Mouse (Mus musculus) adrenal gland, adult 18-20 months (tissue): ENCODE data around the gene 9530077C05Rik. TPM values are rescaled to one million over a fixed set of nuclear protein-coding genes. Genes with fewer than 3 reads are reported as not detected.
"Not testable (repeated sequence)": the region's sequence is repeated elsewhere in the genome, so short reads cannot be mapped to it uniquely, and the experiment has no call there.

Source experiments
- DNase-seq, 2 experiments: peaks; one replicate each; pipeline ENCODE4 v3.0.0; 2021 to 2022; ENCODE audit warnings: low spot score in 2 of 2
- long read RNA-seq, 2 experiments: library from polyadenylated mRNA; stranded (forward); transcript quantifications; one replicate each; pipeline ENCODE4 v2.0.0; 2021
- total RNA-seq, 2 experiments: library from RNA; stranded (reverse); gene quantifications; 1 replicate in 1 of 2; 2 replicates in 1 of 2; pipeline ENCODE4 v1.2.3; 2021

9530077C05Rik gene
- 1 to 10 TPM; 3.2 to 5.0 TPM for total RNA-seq
- long read RNA-seq, experiment 1, partial matches to known transcripts, result 0 of 1 reads
- long read RNA-seq, experiment 1, other reads (novel, unspliced or antisense), result 1 of 1 reads
- long read RNA-seq, experiment 2, partial matches to known transcripts, result 2 of 18 reads
- long read RNA-seq, experiment 2, other reads (novel, unspliced or antisense), result 13 of 18 reads

DNA sequence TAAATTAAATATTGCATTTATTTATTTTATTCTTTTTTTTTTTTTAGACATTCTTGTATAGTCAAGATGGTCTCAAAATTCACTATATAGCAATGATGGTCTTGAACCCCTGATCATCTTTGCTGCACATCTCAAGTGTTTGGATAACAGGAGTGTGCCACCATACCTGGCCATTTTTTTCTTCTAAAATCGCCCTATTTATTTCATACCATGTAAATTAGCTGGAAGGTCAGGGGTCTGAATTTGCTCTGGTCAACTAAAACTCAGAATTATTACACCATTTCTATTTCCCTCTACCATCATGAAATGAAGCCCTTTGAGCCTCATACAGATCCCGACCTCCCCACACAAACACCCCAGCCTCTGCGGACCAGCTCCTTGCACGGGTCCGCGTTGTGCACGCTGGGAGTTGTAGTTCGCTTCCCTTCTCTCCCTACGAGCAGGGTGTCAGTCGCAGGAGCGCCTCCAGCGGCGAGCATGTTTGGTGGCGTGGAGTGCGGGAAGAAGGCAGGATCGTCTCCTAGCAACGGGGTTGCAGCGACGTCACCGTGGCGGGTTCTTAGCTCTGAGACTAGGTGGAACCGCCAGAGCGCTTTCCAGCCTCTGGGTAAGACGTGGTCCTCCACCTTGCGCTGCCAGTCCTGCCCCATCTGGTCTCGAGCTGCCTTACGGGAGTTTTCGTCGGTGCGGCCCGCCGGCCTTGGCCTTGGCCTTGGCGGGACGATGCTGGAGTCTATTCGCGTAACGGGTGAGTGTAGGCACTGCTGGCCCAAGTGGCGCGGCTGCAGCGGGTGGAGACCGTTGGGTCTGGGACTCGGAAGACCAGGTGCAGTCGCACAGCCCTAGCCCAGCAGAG lies at the start of gene 9530077C05Rik:
Gene 9530077C05Rik (plus strand): TSS at position 512 of the 856 bp plus-strand sequence.
- peak; percentile 88 to 91 for DNase-seq

DNA sequence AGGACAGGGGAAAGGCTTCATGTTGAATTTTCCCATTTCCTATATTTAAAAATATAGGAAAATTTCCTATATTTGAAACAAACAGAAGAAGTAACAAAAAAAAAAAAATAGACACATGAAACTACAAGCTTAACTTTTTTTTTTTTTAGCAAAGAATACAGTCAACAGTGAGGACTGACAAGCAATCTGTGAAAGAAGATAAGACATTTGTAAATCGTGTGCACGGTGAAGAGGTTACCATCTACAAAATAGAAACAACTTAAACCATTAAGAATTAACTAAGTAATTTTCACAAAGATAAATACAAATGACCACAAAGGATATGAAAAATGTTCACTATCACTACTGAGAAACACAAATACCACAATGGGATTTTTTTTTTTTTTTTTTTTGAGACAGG lies 45.1 kb upstream of the 9530077C05Rik start:
- DNase-seq, result no peak

- DNase-seq, result no peak
Observed at GRCm38 (mm10) chr9:22366621-22367020, 44.7 kb upstream of the 9530077C05Rik start.

- no peak for DNase-seq
Observed at GRCm38 (mm10) chr9:22368030-22368429, 43.3 kb upstream of the 9530077C05Rik start.

- no peak for DNase-seq
Observed at GRCm38 (mm10) chr9:22372760-22373159, 38.6 kb upstream of the 9530077C05Rik start.

GRCm38 (mm10) chr9:22376086-22376485 lies 35.2 kb upstream of the 9530077C05Rik start:
- no peak for DNase-seq

GRCm38 (mm10) chr9:22385890-22386289 lies 25.4 kb upstream of the 9530077C05Rik start:
- no peak for DNase-seq

- DNase-seq, result no peak
Observed at GRCm38 (mm10) chr9:22387901-22388300, 23.4 kb upstream of the 9530077C05Rik start.

GRCm38 (mm10) chr9:22388401-22388980 lies 22.8 kb upstream of the 9530077C05Rik start:
- DNase-seq, result no peak

DNA sequence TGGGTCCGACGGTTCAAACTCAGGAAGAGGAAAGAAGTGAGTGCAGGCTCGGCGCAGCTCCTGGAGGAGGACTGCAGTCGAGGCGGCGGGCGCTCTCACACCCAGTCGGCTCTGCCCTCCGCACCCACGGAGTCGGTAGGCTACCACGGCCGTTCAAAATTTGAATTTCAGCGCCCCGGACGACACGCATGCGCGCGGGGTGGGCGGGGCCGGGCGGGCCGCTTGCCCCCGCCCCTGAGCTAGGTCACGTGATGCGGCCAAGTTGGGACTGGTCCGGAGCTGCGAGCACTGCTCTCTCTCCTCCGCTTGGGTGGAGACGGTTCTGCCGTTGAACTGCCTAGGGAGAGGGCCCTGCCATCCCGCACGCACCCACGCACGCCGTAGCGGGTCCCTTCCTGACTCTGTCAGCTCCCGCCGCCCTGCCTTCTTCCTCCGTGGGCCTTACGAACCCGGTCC lies 22.3 kb upstream of the 9530077C05Rik start, which contains the start of gene Anln:
Gene Anln (minus strand): TSS at position 168 of the 456 bp plus-strand sequence.
- peak; percentile 89 to 92 for DNase-seq

GRCm38 (mm10) chr9:22389736-22390245 lies 21.5 kb upstream of the 9530077C05Rik start:
- no peak for DNase-seq

DNA sequence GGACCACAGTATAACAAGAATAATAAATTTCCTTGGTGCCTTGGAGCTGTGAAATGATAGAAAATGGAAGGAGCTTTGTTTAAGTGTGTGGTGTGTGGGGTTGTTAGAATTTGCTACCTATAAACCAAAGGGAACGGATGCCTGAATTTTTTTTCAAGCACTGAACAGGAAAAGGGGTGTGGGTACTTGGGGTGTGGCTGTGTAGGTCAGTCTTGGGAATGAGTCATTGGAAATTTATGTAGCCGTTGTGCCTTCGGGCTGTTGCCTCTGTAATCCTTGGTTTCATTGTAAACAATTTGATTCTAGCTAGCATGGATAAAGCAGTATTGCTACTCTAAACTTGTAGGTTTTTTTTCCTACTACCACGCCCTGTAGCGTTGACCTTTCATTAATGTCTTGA lies 20.9 kb upstream of the 9530077C05Rik start:
- DNase-seq, result no peak

DNA sequence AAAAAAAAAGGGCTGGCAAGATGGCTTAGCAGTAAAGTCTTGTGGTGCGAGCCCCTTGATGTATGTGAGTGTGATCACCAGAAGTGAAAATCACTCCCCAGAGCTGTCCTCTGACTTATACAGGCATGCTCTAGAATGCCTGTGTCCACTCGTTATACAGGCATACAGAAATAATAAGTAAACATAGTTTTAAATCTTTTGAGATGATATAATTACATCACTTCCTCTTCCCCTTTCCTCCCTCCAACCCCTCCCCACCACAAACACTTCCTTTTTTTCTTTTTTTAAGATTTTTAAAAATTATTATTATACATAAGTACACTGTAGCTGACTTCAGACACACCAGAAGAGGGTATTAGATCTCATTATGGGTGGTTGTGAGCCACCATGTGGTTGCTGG lies 16.6 kb upstream of the 9530077C05Rik start:
- DNase-seq, result no peak

DNA sequence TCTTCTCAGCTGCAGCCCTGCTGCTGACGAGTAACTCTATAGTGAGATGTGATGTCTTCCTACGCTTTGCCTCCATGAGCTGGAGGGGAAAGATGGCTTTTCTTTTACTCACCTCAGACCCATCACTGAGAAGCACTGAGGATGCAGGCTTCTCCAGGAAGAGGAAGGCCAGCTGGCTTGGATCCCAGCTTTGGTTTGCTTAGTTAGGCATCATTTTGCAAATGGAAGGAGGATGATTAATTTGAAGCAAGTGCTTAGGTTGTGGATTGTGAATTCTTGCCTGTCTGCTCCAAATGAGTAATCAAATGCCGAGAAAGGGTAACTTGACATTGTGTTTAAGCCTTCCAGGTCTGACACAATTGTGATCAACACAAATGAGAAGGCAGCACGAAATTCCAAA lies 12.3 kb upstream of the 9530077C05Rik start:
- DNase-seq, result no peak

DNA sequence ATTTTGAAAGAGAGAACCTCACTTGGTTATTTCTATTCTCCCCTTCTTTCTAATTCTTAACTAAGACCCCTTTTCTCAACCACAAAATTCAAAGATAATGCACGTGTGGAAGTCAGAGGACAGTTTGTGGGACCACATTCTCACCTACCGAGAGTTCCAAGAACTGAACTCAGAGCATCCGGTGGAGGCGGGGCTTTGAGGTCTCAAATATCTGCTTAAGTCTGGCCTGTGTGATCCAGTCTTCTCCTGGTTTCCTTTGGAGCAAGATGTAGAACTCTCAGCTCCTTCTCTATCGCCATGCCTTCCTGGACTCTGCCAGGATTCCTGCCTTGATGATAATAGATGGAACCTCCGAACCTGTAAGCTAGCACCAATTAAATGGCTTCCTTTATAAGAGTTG lies 9.3 kb upstream of the 9530077C05Rik start:
- no peak for DNase-seq

DNA sequence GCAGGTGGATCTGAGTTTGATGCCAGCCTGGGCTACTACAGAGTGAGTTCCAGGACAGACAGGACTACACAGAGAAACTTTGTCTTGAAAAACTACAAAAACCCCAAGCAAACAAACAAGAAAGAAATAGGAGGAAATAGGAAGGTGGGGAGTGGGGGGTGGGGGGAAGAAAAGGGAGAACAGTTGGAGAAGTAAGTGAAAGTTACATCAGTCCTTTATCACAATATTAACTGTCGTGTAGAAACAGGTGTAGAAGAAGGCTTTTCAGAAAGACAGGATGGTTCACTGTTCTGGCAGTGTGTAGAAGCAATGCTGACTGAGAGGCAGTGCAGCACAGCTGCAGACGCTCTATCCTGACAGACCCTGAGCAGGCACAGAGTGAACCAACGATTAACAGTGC lies 8.3 kb upstream of the 9530077C05Rik start:
- no peak for DNase-seq

DNA sequence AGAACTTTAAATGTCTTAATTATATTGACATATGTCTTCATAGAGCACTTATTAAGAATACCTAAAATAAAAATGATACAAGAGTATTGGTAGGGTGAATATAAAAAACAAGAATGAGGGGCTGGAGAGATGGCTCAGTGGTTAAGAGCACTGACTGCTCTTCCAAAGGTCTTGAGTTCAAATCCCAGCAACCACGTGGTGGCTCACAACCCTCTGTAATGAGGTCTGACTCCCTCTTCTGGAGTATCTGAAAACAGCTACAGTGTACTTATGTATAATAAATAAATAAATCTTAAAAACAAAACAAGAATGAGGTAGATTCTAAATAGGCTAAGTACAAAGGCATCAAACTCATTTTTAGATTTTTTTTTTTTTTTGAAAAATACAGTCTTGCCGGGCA lies 7.8 kb upstream of the 9530077C05Rik start:
- DNase-seq, result not testable (repeated sequence)

- DNase-seq, result no peak
Observed at GRCm38 (mm10) chr9:22405414-22405813, 5.9 kb upstream of the 9530077C05Rik start.

GRCm38 (mm10) chr9:22407633-22408032 lies 3.7 kb upstream of the 9530077C05Rik start:
- DNase-seq, result not testable (repeated sequence)

- DNase-seq, result not testable (repeated sequence)
Observed at GRCm38 (mm10) chr9:22408344-22408743, 3.0 kb upstream of the 9530077C05Rik start.

DNA sequence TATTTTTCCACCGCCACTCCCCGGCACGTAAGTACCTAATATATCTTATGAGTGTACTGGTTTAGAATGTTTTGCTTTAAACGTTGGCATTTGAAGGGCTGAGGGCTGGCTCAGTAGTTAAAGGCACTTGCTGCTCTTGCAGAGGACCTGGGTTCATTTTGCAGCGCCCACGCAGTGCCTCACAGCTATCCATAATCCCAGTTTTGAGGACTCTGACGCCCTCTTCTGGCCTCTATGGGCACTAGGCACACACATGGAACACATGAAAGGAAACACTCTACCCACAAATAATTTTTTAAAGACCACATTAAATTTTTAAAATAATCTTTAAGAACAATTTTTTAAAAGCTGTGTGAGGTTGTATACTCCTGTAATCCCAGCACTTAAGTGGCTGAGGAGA lies 1.8 kb upstream of the 9530077C05Rik start:
- no peak for DNase-seq

- no peak for DNase-seq
Observed at GRCm38 (mm10) chr9:22416187-22416586, 4.9 kb downstream of the 9530077C05Rik start.
